Mouse (Mus musculus): ENCODE data around the gene Olfr113.
A peak's percentile ranks its signal among the peaks of the same experiment; 100 is the strongest.
"Not testable (repeated sequence)": the region's sequence is repeated elsewhere in the genome, so short reads cannot be mapped to it uniquely, and the experiment has no call there.

The Olfr113 gene

GRCm38 (mm10) chr17:37577563-37577962, at the start of gene Olfr113:
TSS of gene Olfr113 (minus strand) at chr17:37577663.
- no peak for DNase-seq (ENCODE audit: low read depth, low spot score)

- no peak for DNase-seq (ENCODE audit: low read depth, low spot score)
Measured at GRCm38 (mm10) chr17:37627009-37627408, 49.5 kb upstream of the Olfr113 start, which contains the start of the genes Olfr115 and Olfr116. TSS of gene Olfr115 (minus strand) at chr17:37627109. TSS of gene Olfr116 (minus strand) at chr17:37627199.

GRCm38 (mm10) chr17:37592643-37593042, 15.2 kb upstream of the Olfr113 start, which contains the start of gene Olfr114:
TSS of gene Olfr114 (minus strand) at chr17:37592743.
- no peak for DNase-seq (ENCODE audit: low read depth, low spot score)

GRCm38 (mm10) chr17:37569351-37569750, 8.1 kb downstream of the Olfr113 start, which contains the start of gene Olfr112:
TSS of gene Olfr112 (minus strand) at chr17:37569451.
- no peak for DNase-seq (ENCODE audit: low read depth, low spot score)

- DNase-seq (ENCODE audit: low read depth, low spot score) = peak; percentile 2
Measured at GRCm38 (mm10) chr17:37558913-37559615, 18.4 kb downstream of the Olfr113 start.

GRCm38 (mm10) chr17:37543800-37544435, 33.5 kb downstream of the Olfr113 start:
- no peak for DNase-seq (ENCODE audit: low read depth, low spot score)

- DNase-seq (ENCODE audit: low read depth, low spot score) = no peak
Measured at GRCm38 (mm10) chr17:37541454-37542119, 35.9 kb downstream of the Olfr113 start.

- DNase-seq (ENCODE audit: low read depth, low spot score) = not testable (repeated sequence)
Measured at GRCm38 (mm10) chr17:37538416-37538815, 39.0 kb downstream of the Olfr113 start.

- no peak for DNase-seq (ENCODE audit: low read depth, low spot score)
Measured at GRCm38 (mm10) chr17:37535173-37535572, 42.3 kb downstream of the Olfr113 start.

GRCm38 (mm10) chr17:37525427-37525826, 52.0 kb downstream of the Olfr113 start:
- not testable (repeated sequence) for DNase-seq (ENCODE audit: low read depth, low spot score)

GRCm38 (mm10) chr17:37524612-37525011, 52.9 kb downstream of the Olfr113 start:
- DNase-seq (ENCODE audit: low read depth, low spot score) = not testable (repeated sequence)
